7 mouse cellular contexts compared by ENCODE assay signal in genomic region chr2:132030418-132031363, GRCm38 (mm10). TPM values are rescaled to one million over a fixed set of nuclear protein-coding genes. Genes with fewer than 3 reads are reported as not detected.
DNase-seq lines count a peak whose midpoint lies in the region; ATAC-seq and TF ChIP-seq lines count a peak whose summit lies in the region.

No protein-coding gene starts in this region.

- 21% methylated on average over 23 of the region's 23 CpGs for WGBS in lung, embryonic 15.5 days
- 9% methylated on average over 23 of the region's 23 CpGs for WGBS in embryonic facial prominence, embryonic 10.5 days
- WGBS in heart, postnatal 0 days: 31% methylated on average over 23 of the region's 23 CpGs
- WGBS in limb, embryonic 14.5 days: 15% methylated on average over 23 of the region's 23 CpGs

- H3K9me3 ChIP-seq in lung, embryonic 15.5 days: no peaks in the 10 kb centered on the region
- no peaks in the 10 kb centered on the region for H3K9me3 ChIP-seq in embryonic facial prominence, embryonic 10.5 days
- H3K9me3 ChIP-seq in heart, postnatal 0 days (replicated peaks; ENCODE audit: control insufficient read depth, low read length): no peaks in the 10 kb centered on the region
- no peaks in the 10 kb centered on the region for H3K9me3 ChIP-seq in limb, embryonic 14.5 days (ENCODE audit: control insufficient read depth, low read length)

- H3K4me3 ChIP-seq in lung, embryonic 15.5 days: peak overlapping the region; percentile 65
- peak overlapping the region; percentile 77 for H3K4me3 ChIP-seq in embryonic facial prominence, embryonic 10.5 days
- peak overlapping the region; percentile 70 for H3K4me3 ChIP-seq in heart, postnatal 0 days (ENCODE audit: low read depth, low read length)
- H3K4me3 ChIP-seq in limb, embryonic 14.5 days (replicated peaks; ENCODE audit: low read length): peak overlapping the region; percentile 50

- peaks cover 26% of the 10 kb centered on the region for H3K27me3 ChIP-seq in lung, embryonic 15.5 days
- H3K27me3 ChIP-seq in embryonic facial prominence, embryonic 10.5 days (replicated peaks; ENCODE audit: low read depth, poor library complexity, severe bottlenecking): peaks cover 55% of the 10 kb centered on the region
- no peaks in the 10 kb centered on the region for H3K27me3 ChIP-seq in heart, postnatal 0 days (ENCODE audit: control insufficient read depth, insufficient read depth, low read length)
- peaks cover 29% of the 10 kb centered on the region for H3K27me3 ChIP-seq in limb, embryonic 14.5 days (ENCODE audit: control insufficient read depth, insufficient read depth, low read length)

- peak overlapping the region; percentile 68 for H3K27ac ChIP-seq in lung, embryonic 15.5 days
- H3K27ac ChIP-seq in embryonic facial prominence, embryonic 10.5 days (replicated peaks): peak overlapping the region; percentile 90
- peak overlapping the region; percentile 67 for H3K27ac ChIP-seq in heart, postnatal 0 days (ENCODE audit: low read depth)
- H3K27ac ChIP-seq in limb, embryonic 14.5 days (replicated peaks; ENCODE audit: low read depth, low read length): peak overlapping the region; percentile 72

- TF ChIP-seq EP300 in heart, postnatal 0 days (IDR thresholded peaks at IDR 0.05; ENCODE audit: low read depth): no peak

- H3K4me1 ChIP-seq in lung, embryonic 15.5 days: peaks cover 30% of the 10 kb centered on the region
- H3K4me1 ChIP-seq in embryonic facial prominence, embryonic 10.5 days: peaks cover 69% of the 10 kb centered on the region
- peaks cover 4% of the 10 kb centered on the region; the same call in 1 of the 2 replicates for H3K4me1 ChIP-seq in heart, postnatal 0 days (ENCODE audit: control insufficient read depth, insufficient read depth)
- peaks cover 10% of the 10 kb centered on the region for H3K4me1 ChIP-seq in limb, embryonic 14.5 days (ENCODE audit: control insufficient read depth, insufficient read depth, low read length)

- no peak for TF ChIP-seq POLR2A in limb, embryonic 14.5 days (IDR thresholded peaks at IDR 0.05; ENCODE audit: borderline replicate concordance, extremely low read depth, insufficient read depth, insufficient read length)

- no peaks in the 10 kb centered on the region for H3K36me3 ChIP-seq in lung, embryonic 15.5 days
- H3K36me3 ChIP-seq in embryonic facial prominence, embryonic 10.5 days (replicated peaks): no peaks in the 10 kb centered on the region
- H3K36me3 ChIP-seq in heart, postnatal 0 days (replicated peaks; ENCODE audit: control insufficient read depth, insufficient read depth, low read length): no peaks in the 10 kb centered on the region
- H3K36me3 ChIP-seq in limb, embryonic 14.5 days (ENCODE audit: control insufficient read depth, insufficient read depth, low read length): no peaks in the 10 kb centered on the region

- peak overlapping the region; percentile 94 for H3K4me2 ChIP-seq in lung, embryonic 15.5 days
- H3K4me2 ChIP-seq in heart, postnatal 0 days (ENCODE audit: low read depth, low read length): peak overlapping the region; percentile 98
- peak overlapping the region; percentile 89 for H3K4me2 ChIP-seq in limb, embryonic 14.5 days (replicated peaks; ENCODE audit: low read depth, low read length, severe bottlenecking)

- TF ChIP-seq CTCF in heart, postnatal 0 days (IDR thresholded peaks at IDR 0.05; ENCODE audit: low read depth): no peak

- ATAC-seq in lung, embryonic 15.5 days (ENCODE audit: borderline replicate concordance, extremely low read depth, low FRiP score, low TSS enrichment): no peak
- peak; percentile 25; the same call in 1 of the 2 replicates for ATAC-seq in heart, postnatal 0 days (ENCODE audit: insufficient read depth, low read depth)
- ATAC-seq in limb, embryonic 14.5 days (ENCODE audit: low FRiP score, low read depth): peak; percentile 27; the same call in 1 of the 2 replicates

- DNase-seq in lung, postnatal 14 days: no peak
- DNase-seq in embryonic facial prominence, embryonic 10.5 days (ENCODE audit: low spot score): peak; percentile 39
- DNase-seq in heart, postnatal 0 days (ENCODE audit: low spot score): no peak
- peak; percentile 63 for DNase-seq in limb, embryonic 14.5 days (ENCODE audit: low spot score)
- DNase-seq in retina, postnatal 1 day: peak; percentile 47
- DNase-seq in spleen, adult 18-20 months: no peak

- H3K9ac ChIP-seq in lung, embryonic 15.5 days: peak overlapping the region; percentile 56
- peak overlapping the region; percentile 55; the same call in 1 of the 2 replicates for H3K9ac ChIP-seq in heart, postnatal 0 days (replicated peaks; ENCODE audit: low read depth, low read length)
- H3K9ac ChIP-seq in limb, embryonic 14.5 days (ENCODE audit: low read depth, low read length, severe bottlenecking): peak overlapping the region; percentile 53

RNA-seq across cellular contexts. Expression of gene Rassf2, which starts 0.6 kb away (rescaled TPM):
- polyA plus RNA-seq in lung, embryonic 15.5 days (2015; fragmentation: Nextera tagmentation; extraction: Ambion mirVana): 11.9 and 13.5 TPM in 2 replicates
- 10.6 and 14.2 TPM in 2 replicates for polyA plus RNA-seq in embryonic facial prominence, embryonic 10.5 days (2016; fragmentation: Nextera tagmentation; extraction: Ambion mirVana)
- total RNA-seq in heart, postnatal 0 days (2014; rRNA removed; ENCODE audit: low replicate concordance): 3.7 and 5.2 TPM in 2 replicates
- 2.6 and 2.7 TPM in 2 replicates for polyA plus RNA-seq in heart, postnatal 0 days (2015; fragmentation: Nextera tagmentation; extraction: Ambion mirVana)
- 12.6 and 13.2 TPM in 2 replicates for polyA plus RNA-seq in limb, embryonic 14.5 days (2012; rRNA removed)
- polyA plus RNA-seq in limb, embryonic 14.5 days (2014; fragmentation: Nextera tagmentation; extraction: Ambion mirVana): 14.6 and 15.1 TPM in 2 replicates

Comparison
In these comparisons a context has a peak if more than half of its experiments do, and no peak if none do; other contexts are left out.
1. DNase-seq: peak in embryonic facial prominence, embryonic 10.5 days (single experiment), limb, embryonic 14.5 days (single experiment) and retina, postnatal 1 day (single experiment); none in lung, postnatal 14 days (single experiment), heart, postnatal 0 days (single experiment) and spleen, adult 18-20 months (0 of 2).
2. Peak in every context shown above with its lines, with median percentiles within 50 percentile points of each other: H3K27ac ChIP-seq, H3K4me2 ChIP-seq, H3K4me3 ChIP-seq and H3K9ac ChIP-seq.